Mouse (Mus musculus) limb, embryonic 11.5 days (tissue): ENCODE data around the gene Cfd. TPM values are rescaled to one million over a fixed set of nuclear protein-coding genes. Genes with fewer than 3 reads are reported as not detected.
A peak's percentile ranks its signal among the peaks of the same experiment; 100 is the strongest.

Source experiments
- ATAC-seq: fragments of 200-750 bp; cut with Nextera tagmentation; 2 replicates; pipeline ENCODE4 v1.8.0; 2017; ENCODE audit warnings: low read depth; ENCODE audit not compliant: insufficient number of reproducible peaks, low FRiP score, low TSS enrichment
- DNase-seq: peaks from one replicate; pipeline ENCODE4 v3.0.0-alpha.2; 2015; ENCODE audit warnings: low spot score
- H3K27ac ChIP-seq: fragments of 300-500 bp; sonication (generic); replicated peaks from 2 replicates; pipeline ENCODE4 v1.5.1; 2014; ENCODE audit warnings: low read depth, mild to moderate bottlenecking, low read length
- H3K27me3 ChIP-seq: fragments of 300-500 bp; sonication (generic); 2 replicates; pipeline ENCODE4 v1.6.1; 2014; ENCODE audit warnings: mild to moderate bottlenecking, low read length, mixed read lengths; ENCODE audit not compliant: control insufficient read depth, insufficient read depth
- H3K36me3 ChIP-seq: fragments of 300-500 bp; sonication (generic); 2 replicates; pipeline ENCODE4 v1.6.1; 2014; ENCODE audit warnings: mild to moderate bottlenecking, low read length, moderate library complexity, mixed read lengths; ENCODE audit not compliant: control insufficient read depth, insufficient read depth
- H3K4me1 ChIP-seq: fragments of 300-500 bp; sonication (generic); 2 replicates; pipeline ENCODE4 v1.6.1; 2014; ENCODE audit warnings: low read length, mixed read lengths; ENCODE audit not compliant: control insufficient read depth, insufficient read depth
- H3K4me2 ChIP-seq: fragments of 300-500 bp; sonication (generic); 2 replicates; pipeline ENCODE4 v1.6.1; 2014; ENCODE audit warnings: low read depth, mild to moderate bottlenecking, moderate library complexity; ENCODE audit not compliant: severe bottlenecking
- H3K4me3 ChIP-seq: fragments of 300-500 bp; sonication (generic); 2 replicates; pipeline ENCODE4 v1.5.1; 2014; ENCODE audit warnings: low read depth, low read length
- H3K9ac ChIP-seq: fragments of 300-500 bp; sonication (generic); 2 replicates; pipeline ENCODE4 v1.6.1; 2014; ENCODE audit warnings: mild to moderate bottlenecking, low read length
- H3K9me3 ChIP-seq: fragments of 300-500 bp; sonication (generic); 2 replicates; pipeline ENCODE4 v1.6.1; 2016; ENCODE audit warnings: low read length; ENCODE audit not compliant: control insufficient read depth
- WGBS: fragments of 180-500 bp; shearing (Covaris S2); extraction: QIAGEN DNeasy Blood & Tissue Kit; methylation state at CpG from one replicate; pipeline ENCODE4 v1.1.7; 2014; 5-methylcytosine and 5-hydroxymethylcytosine counted together
- polyA plus RNA-seq: library from polyadenylated mRNA; unstranded; fragments of >200 nt; fragmentation: Nextera tagmentation; extraction: Ambion mirVana; gene quantifications from 2 replicates; pipeline ENCODE4 v1.2.1, GENCODE M21; 2014

Gene Cfd
- polyA plus RNA-seq, 1 experiment from 2014 or later: not detected

- Histone ChIP-seq H3K27me3 (peaks cover 22% of the 10 kb centered on the region), H3K4me3 (no peak overlapping the region), H3K4me2 (no peak overlapping the region), H3K4me1 (peaks cover 22% of the 10 kb centered on the region), H3K9me3 (no peaks in the 10 kb centered on the region), H3K9ac (no peak overlapping the region), H3K36me3 (peaks cover 3% of the 10 kb centered on the region; the same call in 1 of the 2 replicates), H3K27ac (no peak overlapping the region)
- no peak for ATAC-seq
- DNase-seq: no peak
- WGBS: 73% methylated on average over 11 of the region's 11 CpGs
Observed at GRCm38 (mm10) chr10:79914131-79914947, 23.7 kb downstream of the Cfd start.

GRCm38 (mm10) chr10:79914948-79915596 lies 24.4 kb downstream of the Cfd start:
- H3K36me3 ChIP-seq: peaks cover 3% of the 10 kb centered on the region; the same call in 1 of the 2 replicates
- no peak overlapping the region for H3K4me3 ChIP-seq
- no peak overlapping the region for H3K9ac ChIP-seq
- H3K27ac ChIP-seq: no peak overlapping the region
- 73% methylated on average over 7 of the region's 7 CpGs for WGBS
- peaks cover 25% of the 10 kb centered on the region for H3K4me1 ChIP-seq
- no peaks in the 10 kb centered on the region for H3K9me3 ChIP-seq
- peak overlapping the region; percentile 95; the same call in 1 of the 2 replicates for H3K4me2 ChIP-seq
- ATAC-seq (no peak), DNase-seq (no peak)
- peaks cover 29% of the 10 kb centered on the region for H3K27me3 ChIP-seq

- Histone ChIP-seq H3K4me1 (peaks cover 34% of the 10 kb centered on the region), H3K9me3 (no peaks in the 10 kb centered on the region), H3K36me3 (no peaks in the 10 kb centered on the region), H3K9ac (peak overlapping the region; percentile 92), H3K4me3 (peak overlapping the region; percentile 88), H3K27me3 (peaks cover 39% of the 10 kb centered on the region), H3K27ac (peak overlapping the region; percentile 51; the same call in 1 of the 2 replicates), H3K4me2 (peak overlapping the region; percentile 95)
- ATAC-seq (no peak), DNase-seq (peak; percentile 37)
- 7% methylated on average over 8 of the region's 8 CpGs for WGBS
Observed at GRCm38 (mm10) chr10:79916081-79916480, 25.4 kb downstream of the Cfd start.

GRCm38 (mm10) chr10:79916808-79917531 lies 26.3 kb downstream of the Cfd start, which contains the start of gene Kiss1r:
Gene Kiss1r (plus strand): TSS chr10:79916971.
- Histone ChIP-seq H3K9me3 (no peaks in the 10 kb centered on the region), H3K27ac (peak within 1 kb of the TSS; percentile 51), H3K27me3 (peaks cover 48% of the 10 kb centered on the region), H3K4me2 (peak within 1 kb of the TSS; percentile 95), H3K36me3 (no peaks in the 10 kb centered on the region), H3K9ac (peak within 1 kb of the TSS; percentile 92), H3K4me3 (peak within 1 kb of the TSS; percentile 88), H3K4me1 (peaks cover 39% of the 10 kb centered on the region)
- DNase-seq: peak; percentile 89
- peak; percentile 63 for ATAC-seq
- 2% methylated on average over 42 of the region's 42 CpGs for WGBS

- Histone ChIP-seq H3K36me3 (no peaks in the 10 kb centered on the region), H3K27me3 (peaks cover 54% of the 10 kb centered on the region), H3K9me3 (peaks cover 3% of the 10 kb centered on the region; the same call in 1 of the 2 replicates), H3K4me2 (peak overlapping the region; percentile 95), H3K9ac (peak overlapping the region; percentile 92; the same call in 1 of the 2 replicates), H3K4me3 (no peak overlapping the region; the same call in 1 of the 2 replicates), H3K4me1 (peaks cover 39% of the 10 kb centered on the region), H3K27ac (no peak overlapping the region)
- ATAC-seq: no peak
- DNase-seq: no peak
- 53% methylated on average over 5 of the region's 5 CpGs for WGBS
Observed at GRCm38 (mm10) chr10:79917532-79918100, 27.0 kb downstream of the Cfd start.

GRCm38 (mm10) chr10:79918231-79919078 lies 27.8 kb downstream of the Cfd start:
- DNase-seq: peak; percentile 34
- Histone ChIP-seq H3K27me3 (peaks cover 61% of the 10 kb centered on the region), H3K36me3 (no peaks in the 10 kb centered on the region), H3K9ac (peak overlapping the region; percentile 30; the same call in 1 of the 2 replicates), H3K4me3 (peak overlapping the region; percentile 20), H3K4me1 (peaks cover 39% of the 10 kb centered on the region), H3K4me2 (peak overlapping the region; percentile 37), H3K27ac (no peak overlapping the region), H3K9me3 (peaks cover 3% of the 10 kb centered on the region; the same call in 1 of the 2 replicates)
- 5% methylated on average over 35 of the region's 35 CpGs for WGBS
- ATAC-seq: no peak

- no peaks in the 10 kb centered on the region for H3K36me3 ChIP-seq
- no peak overlapping the region for H3K27ac ChIP-seq
- H3K4me1 ChIP-seq: peaks cover 39% of the 10 kb centered on the region
- H3K4me2 ChIP-seq: peak overlapping the region; percentile 10; the same call in 1 of the 2 replicates
- WGBS: 3% methylated on average over 20 of the region's 21 CpGs
- H3K9ac ChIP-seq: no peak overlapping the region
- ATAC-seq (no peak), DNase-seq (no peak)
- peak overlapping the region; percentile 10; the same call in 1 of the 2 replicates for H3K4me3 ChIP-seq
- H3K9me3 ChIP-seq: peaks cover 3% of the 10 kb centered on the region; the same call in 1 of the 2 replicates
- H3K27me3 ChIP-seq: peaks cover 61% of the 10 kb centered on the region
Observed at GRCm38 (mm10) chr10:79919251-79919849, 28.7 kb downstream of the Cfd start.
